Mouse (Mus musculus): ENCODE data around the gene Klhl5.

- TF ChIP-seq MAX (IDR thresholded peaks at IDR 0.05) (no peak), MYOG (IDR thresholded peaks at IDR 0.05; ENCODE audit: control insufficient read depth, extremely low read depth, insufficient read length) (no peak)
Observed at GRCm38 (mm10) chr5:65126137-65126536, 18.8 kb downstream of the Klhl5 start.

Measured in C2C12 (cell line).